Mouse (Mus musculus): ENCODE data around the gene Whamm. TPM values are rescaled to one million over a fixed set of nuclear protein-coding genes. Genes with fewer than 3 reads are reported as not detected.

The Whamm gene
- polyA plus RNA-seq, 1 experiment from 2014 or later: 8.1 TPM

- Histone ChIP-seq H3K9ac (replicated peaks; ENCODE audit: low read depth) (no peak overlapping the region), H3K4me3 (ENCODE audit: low read depth, low read length) (no peak overlapping the region), H3K27ac (ENCODE audit: low read length) (no peak overlapping the region), H3K36me3 (ENCODE audit: insufficient read depth, low read length) (no peaks in the 10 kb centered on the region), H3K27me3 (replicated peaks; ENCODE audit: insufficient read depth, low read length) (no peaks in the 10 kb centered on the region), H3K4me1 (ENCODE audit: insufficient read depth, low read depth, low read length) (no peaks in the 10 kb centered on the region; the same call in 1 of the 2 replicates), H3K9me3 (ENCODE audit: low read length) (no peaks in the 10 kb centered on the region), H3K4me2 (replicated peaks; ENCODE audit: low read depth, low read length) (no peak overlapping the region)
- 57% methylated on average over 18 of the region's 18 CpGs for WGBS
- ATAC-seq: no peak
- no peak for TF ChIP-seq EP300 (IDR thresholded peaks at IDR 0.05)
- peak; percentile 62 for TF ChIP-seq CTCF (IDR thresholded peaks at IDR 0.05)
- peak; percentile 54 for DNase-seq (ENCODE audit: low spot score)
Observed at GRCm38 (mm10) chr7:81610125-81610524, 39.1 kb downstream of the Whamm start.

- TF ChIP-seq EP300 (IDR thresholded peaks at IDR 0.05): no peak
- TF ChIP-seq CTCF (IDR thresholded peaks at IDR 0.05): no peak
- 75% methylated on average over 13 of the region's 13 CpGs for WGBS
- ATAC-seq (no peak), DNase-seq (ENCODE audit: low spot score) (no peak)
- Histone ChIP-seq H3K4me2 (replicated peaks; ENCODE audit: low read depth, low read length) (no peak overlapping the region), H3K9me3 (ENCODE audit: low read length) (no peaks in the 10 kb centered on the region), H3K27ac (ENCODE audit: low read length) (no peak overlapping the region), H3K36me3 (ENCODE audit: insufficient read depth, low read length) (no peaks in the 10 kb centered on the region), H3K27me3 (replicated peaks; ENCODE audit: insufficient read depth, low read length) (no peaks in the 10 kb centered on the region), H3K4me1 (ENCODE audit: insufficient read depth, low read depth, low read length) (no peaks in the 10 kb centered on the region), H3K9ac (replicated peaks; ENCODE audit: low read depth) (no peak overlapping the region), H3K4me3 (ENCODE audit: low read depth, low read length) (no peak overlapping the region)
Observed at GRCm38 (mm10) chr7:81612856-81613635, 42.0 kb downstream of the Whamm start.

- Histone ChIP-seq H3K27ac (ENCODE audit: low read length) (no peak overlapping the region), H3K36me3 (ENCODE audit: insufficient read depth, low read length) (no peaks in the 10 kb centered on the region), H3K4me3 (ENCODE audit: low read depth, low read length) (no peak overlapping the region), H3K4me1 (ENCODE audit: insufficient read depth, low read depth, low read length) (no peaks in the 10 kb centered on the region), H3K9me3 (ENCODE audit: low read length) (no peaks in the 10 kb centered on the region), H3K27me3 (replicated peaks; ENCODE audit: insufficient read depth, low read length) (no peaks in the 10 kb centered on the region), H3K9ac (replicated peaks; ENCODE audit: low read depth) (no peak overlapping the region), H3K4me2 (replicated peaks; ENCODE audit: low read depth, low read length) (no peak overlapping the region)
- no peak for TF ChIP-seq CTCF (IDR thresholded peaks at IDR 0.05)
- no peak for TF ChIP-seq EP300 (IDR thresholded peaks at IDR 0.05)
- no peak for DNase-seq (ENCODE audit: low spot score)
- WGBS: 76% methylated on average over 8 of the region's 9 CpGs
- no peak for ATAC-seq
Observed at GRCm38 (mm10) chr7:81615031-81615430, 44.0 kb downstream of the Whamm start.

GRCm38 (mm10) chr7:81622793-81623192 is 51.7 kb downstream of the Whamm start:
- Histone ChIP-seq H3K4me3 (ENCODE audit: low read depth, low read length) (no peak overlapping the region), H3K27me3 (replicated peaks; ENCODE audit: insufficient read depth, low read length) (no peaks in the 10 kb centered on the region), H3K9me3 (ENCODE audit: low read length) (no peaks in the 10 kb centered on the region), H3K9ac (replicated peaks; ENCODE audit: low read depth) (no peak overlapping the region), H3K36me3 (ENCODE audit: insufficient read depth, low read length) (no peaks in the 10 kb centered on the region), H3K4me2 (replicated peaks; ENCODE audit: low read depth, low read length) (no peak overlapping the region), H3K27ac (ENCODE audit: low read length) (no peak overlapping the region), H3K4me1 (ENCODE audit: insufficient read depth, low read depth, low read length) (no peaks in the 10 kb centered on the region)
- DNase-seq (ENCODE audit: low spot score) (no peak), ATAC-seq (no peak)
- WGBS: 74% methylated on average over 4 of the region's 4 CpGs
- TF ChIP-seq EP300 (IDR thresholded peaks at IDR 0.05) (no peak), CTCF (IDR thresholded peaks at IDR 0.05) (no peak)

- H3K4me1 ChIP-seq (ENCODE audit: insufficient read depth, low read depth, low read length): no peaks in the 10 kb centered on the region
- no peaks in the 10 kb centered on the region for H3K36me3 ChIP-seq (ENCODE audit: insufficient read depth, low read length)
- H3K9me3 ChIP-seq (ENCODE audit: low read length): no peaks in the 10 kb centered on the region
- WGBS: 70% methylated on average over 6 of the region's 6 CpGs
- no peak overlapping the region for H3K4me3 ChIP-seq (ENCODE audit: low read depth, low read length)
- DNase-seq (ENCODE audit: low spot score): no peak
- no peak for ATAC-seq
- no peak overlapping the region for H3K27ac ChIP-seq (ENCODE audit: low read length)
- H3K27me3 ChIP-seq (replicated peaks; ENCODE audit: insufficient read depth, low read length): no peaks in the 10 kb centered on the region
- TF ChIP-seq EP300 (IDR thresholded peaks at IDR 0.05): no peak
- no peak for TF ChIP-seq CTCF (IDR thresholded peaks at IDR 0.05)
- no peak overlapping the region for H3K4me2 ChIP-seq (replicated peaks; ENCODE audit: low read depth, low read length)
- H3K9ac ChIP-seq (replicated peaks; ENCODE audit: low read depth): no peak overlapping the region
Observed at GRCm38 (mm10) chr7:81623767-81624166, 52.7 kb downstream of the Whamm start.

- 83% methylated on average over 2 of the region's 2 CpGs for WGBS
- Histone ChIP-seq H3K27me3 (replicated peaks; ENCODE audit: insufficient read depth, low read length) (no peaks in the 10 kb centered on the region), H3K4me3 (ENCODE audit: low read depth, low read length) (no peak overlapping the region), H3K9ac (replicated peaks; ENCODE audit: low read depth) (no peak overlapping the region), H3K36me3 (ENCODE audit: insufficient read depth, low read length) (no peaks in the 10 kb centered on the region), H3K9me3 (ENCODE audit: low read length) (no peaks in the 10 kb centered on the region), H3K4me2 (replicated peaks; ENCODE audit: low read depth, low read length) (no peak overlapping the region), H3K4me1 (ENCODE audit: insufficient read depth, low read depth, low read length) (no peaks in the 10 kb centered on the region), H3K27ac (ENCODE audit: low read length) (no peak overlapping the region)
- TF ChIP-seq CTCF (IDR thresholded peaks at IDR 0.05): peak; percentile 61
- no peak for TF ChIP-seq EP300 (IDR thresholded peaks at IDR 0.05)
- DNase-seq (ENCODE audit: low spot score): no peak
- ATAC-seq: no peak
Observed at GRCm38 (mm10) chr7:81626460-81626859, 55.4 kb downstream of the Whamm start.

All from lung, postnatal 0 days (tissue).